Mouse (Mus musculus) mouse embryonic stem cell (cell line): Measurements from ENCODE around the gene Rnf208.

Experiments used
- in situ Hi-C, 2 experiments: fragments of 300-500 bp; cut with MboI; formaldehyde crosslinking; loops; 1 replicate in 1 of 2; 3 replicates in 1 of 2; pipeline ENCODE4 v1.14.3; 2019 to 2020; ENCODE audit warnings: low sequenced_read_pairs in 2 of 2, low pct_unique_long_range_greater_than_20kb in 1 of 2, mixed read lengths in 1 of 2; ENCODE audit not compliant: unreplicated experiment in 1 of 2

Rnf208 gene

GRCm38 (mm10) chr2:25221331-25221772, 20.7 kb upstream of the Rnf208 start:
- in situ Hi-C loops, result no loop called here

DNA sequence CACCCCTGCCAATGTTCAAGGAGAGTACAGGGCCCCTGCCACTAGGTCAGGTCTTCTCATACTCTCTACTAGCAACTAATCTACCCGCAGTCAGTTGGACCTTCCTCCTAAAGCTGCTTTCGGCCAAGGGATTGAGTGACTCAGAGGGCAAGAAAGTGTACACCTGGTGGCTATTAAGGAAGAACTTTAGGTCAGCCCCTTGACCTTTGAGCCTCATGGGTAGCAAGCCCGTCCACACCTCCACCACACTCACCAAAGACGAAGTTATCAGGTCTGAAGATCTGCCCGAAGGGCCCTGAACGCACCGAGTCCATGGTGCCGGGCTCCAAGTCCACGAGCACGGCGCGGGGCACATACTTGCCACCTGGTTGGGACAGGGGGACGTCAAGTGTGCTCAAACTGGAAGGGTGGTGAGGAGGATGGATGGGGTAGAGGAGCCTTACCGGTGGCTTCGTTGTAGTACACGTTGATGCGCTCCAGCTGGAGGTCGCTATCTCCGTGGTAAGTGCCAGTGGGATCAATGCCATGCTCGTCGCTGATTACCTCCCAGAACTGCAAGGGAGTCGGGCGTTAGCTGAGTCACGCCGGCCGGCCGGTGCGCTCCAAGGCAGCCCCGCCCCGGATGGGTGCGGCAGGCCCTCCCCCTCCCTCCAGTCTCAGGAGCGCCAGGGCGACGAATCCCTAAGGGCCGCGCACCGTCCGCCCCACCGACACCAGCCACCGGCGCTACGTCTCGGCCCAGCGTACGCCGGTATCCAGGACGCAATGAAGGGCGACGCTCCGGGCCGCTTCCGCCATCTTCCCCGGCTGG, 18.2 kb upstream of the Rnf208 start:
- in situ Hi-C loops, result no loop called here

GRCm38 (mm10) chr2:25224492-25224765, 17.6 kb upstream of the Rnf208 start, which contains the start of gene Tubb4b:
TSS of gene Tubb4b (minus strand) at chr2:25224702.
- in situ Hi-C loops, result no loop called here

GRCm38 (mm10) chr2:25224766-25225752, 17.0 kb upstream of the Rnf208 start:
- in situ Hi-C loops, result no loop called here

DNA sequence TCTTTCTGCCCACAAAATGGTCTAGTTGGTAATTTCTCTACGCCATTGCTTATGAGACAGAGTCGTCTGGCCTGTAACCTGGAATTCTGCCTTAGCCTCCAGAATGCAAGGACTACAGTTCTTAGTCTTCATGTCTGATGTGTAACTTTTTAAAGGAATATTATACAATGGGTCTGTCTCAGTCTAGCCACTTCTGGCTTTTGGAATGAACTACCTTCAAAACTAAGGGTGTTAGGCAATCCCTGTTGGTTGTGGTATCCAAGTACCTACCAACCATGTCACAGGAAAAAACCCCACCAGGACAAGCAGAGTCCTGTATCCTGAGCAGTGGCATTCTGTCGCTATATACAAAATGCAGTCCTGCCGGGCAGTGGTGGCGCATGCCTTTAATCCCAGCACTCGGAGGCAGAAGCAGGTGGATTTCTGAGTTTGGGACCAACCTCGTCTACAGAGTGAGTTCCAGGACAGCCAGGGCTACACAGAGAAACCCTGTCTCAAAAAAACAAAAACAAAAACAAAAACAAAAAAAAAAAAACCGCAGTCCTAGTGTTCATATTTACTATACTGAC, 16.2 kb upstream of the Rnf208 start:
- in situ Hi-C loops, result no loop called here

GRCm38 (mm10) chr2:25226864-25227263, 15.2 kb upstream of the Rnf208 start:
- in situ Hi-C loops, result no loop called here

DNA sequence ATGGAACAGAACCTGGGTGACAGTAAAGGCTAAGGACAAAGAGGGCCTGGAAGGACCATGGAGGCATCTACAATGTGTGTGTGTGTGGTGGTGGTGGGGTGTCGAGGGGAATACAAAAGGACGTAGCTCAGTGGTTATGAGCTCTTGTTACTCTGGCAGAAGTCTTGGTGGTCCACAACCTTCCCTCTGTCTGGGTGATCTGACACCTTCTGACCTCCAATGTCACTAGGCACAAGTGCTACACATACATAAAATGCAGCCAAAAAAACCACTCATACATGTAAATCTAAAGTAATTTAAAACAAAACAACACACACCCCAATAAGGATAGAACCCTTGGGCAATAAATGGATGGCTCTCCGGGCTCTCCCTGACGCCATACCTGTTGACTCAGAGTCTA, 14.6 kb upstream of the Rnf208 start:
- in situ Hi-C loops, result no loop called here

GRCm38 (mm10) chr2:25228431-25228889, 13.6 kb upstream of the Rnf208 start:
- in situ Hi-C loops, result no loop called here

- in situ Hi-C loops, result no loop called here
These were observed 13.0 kb upstream of the Rnf208 start for GRCm38 (mm10) chr2:25228995-25229530.

DNA sequence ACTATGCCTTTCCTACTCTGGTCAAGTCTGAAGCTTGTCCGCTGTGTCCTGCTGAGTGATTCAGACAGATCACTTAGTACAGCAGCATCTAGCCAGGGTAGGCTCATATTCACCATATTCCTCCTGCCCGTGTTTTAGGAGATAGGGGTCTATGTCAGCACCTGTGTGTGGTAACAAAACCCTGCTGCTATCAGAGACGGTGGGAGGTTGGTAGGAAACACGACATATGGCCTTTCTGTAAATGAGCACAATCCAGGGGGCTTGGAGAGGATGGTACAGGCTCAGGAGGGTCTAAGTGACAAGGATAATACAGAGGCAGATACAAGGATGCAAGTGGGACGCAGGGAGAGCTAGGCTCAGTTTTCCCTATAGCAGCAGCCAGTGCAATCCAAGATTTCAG, 12.5 kb upstream of the Rnf208 start:
- in situ Hi-C loops, result no loop called here

GRCm38 (mm10) chr2:25230581-25230980, 11.5 kb upstream of the Rnf208 start:
- in situ Hi-C loops, result no loop called here

DNA sequence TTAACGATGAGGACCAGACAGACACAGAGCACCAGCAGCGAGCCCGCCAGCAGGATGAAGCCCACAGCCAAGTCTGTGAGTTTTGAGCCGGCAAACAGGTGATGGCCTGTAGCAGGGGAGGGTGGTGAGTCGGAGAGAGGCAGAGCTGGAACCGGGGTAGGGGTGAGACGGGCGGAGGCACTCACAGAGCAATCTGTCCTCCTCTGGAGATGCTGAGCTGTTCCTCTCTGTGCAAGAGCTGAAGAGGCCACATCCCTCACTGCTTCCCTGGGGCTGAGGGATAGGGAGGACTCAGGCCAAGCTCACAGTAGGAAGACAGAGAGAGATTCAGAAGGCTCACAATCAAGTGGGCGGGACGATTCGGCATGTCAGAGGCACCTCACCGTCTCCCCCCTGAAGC, 11.0 kb upstream of the Rnf208 start:
- in situ Hi-C loops, result no loop called here

DNA sequence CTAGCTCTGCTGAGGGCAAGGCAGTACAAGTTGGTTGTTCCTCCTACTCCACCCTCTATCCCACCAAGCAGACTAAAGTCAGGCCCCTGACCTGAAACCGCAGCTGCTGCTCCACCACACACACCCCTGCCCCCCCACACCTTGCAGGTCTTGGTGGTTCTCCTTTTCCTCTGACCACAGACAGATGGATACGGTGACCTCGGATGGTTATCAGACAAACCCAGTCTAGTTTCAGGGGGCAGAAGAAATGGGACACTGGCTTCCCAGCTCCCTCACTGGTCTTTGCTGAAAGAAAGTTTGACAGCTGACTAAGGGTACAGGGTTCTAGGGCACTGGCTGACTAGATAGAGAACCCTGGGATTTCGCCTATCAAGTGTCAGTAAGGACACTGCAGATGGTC, 8.6 kb upstream of the Rnf208 start:
- in situ Hi-C loops, result no loop called here

- in situ Hi-C loops, result no loop called here
These were observed 8.0 kb upstream of the Rnf208 start, which contains the start of gene Slc34a3 for GRCm38 (mm10) chr2:25234050-25234449. TSS of gene Slc34a3 (minus strand) at chr2:25234364.

GRCm38 (mm10) chr2:25234551-25235220, 7.4 kb upstream of the Rnf208 start:
- in situ Hi-C loops, result no loop called here

GRCm38 (mm10) chr2:25236614-25237013, 5.4 kb upstream of the Rnf208 start, which contains the start of gene Rnf224:
TSS of gene Rnf224 (minus strand) at chr2:25236787.
- in situ Hi-C loops, result no loop called here

- in situ Hi-C loops, result no loop called here
These were observed 4.5 kb upstream of the Rnf208 start for GRCm38 (mm10) chr2:25237522-25237921.

DNA sequence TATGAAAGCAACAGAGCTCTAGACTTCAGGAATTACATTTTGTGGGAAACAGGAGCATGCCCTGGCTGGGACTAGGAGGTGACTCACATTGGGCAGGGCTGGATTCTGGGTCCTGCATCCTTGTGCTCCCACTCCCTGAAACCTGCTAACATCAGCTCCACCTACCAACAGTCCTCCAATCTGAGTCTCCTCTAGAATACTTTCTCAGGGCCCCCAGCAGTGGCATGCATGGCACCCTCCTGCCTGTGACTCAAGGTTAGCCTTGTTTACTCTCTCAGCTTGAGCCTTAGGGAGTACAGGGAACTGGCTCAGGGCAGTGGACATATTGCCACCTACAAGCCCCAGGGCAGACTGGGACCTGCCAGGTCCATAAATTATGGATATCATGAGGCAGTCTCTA, 3.9 kb upstream of the Rnf208 start:
- in situ Hi-C loops, result no loop called here
